Mouse (Mus musculus): ENCODE results near the gene Sbno2. TPM values are rescaled to one million over a fixed set of nuclear protein-coding genes. Genes with fewer than 3 reads are reported as not detected.

The Sbno2 gene
- polyA plus RNA-seq, 1 experiment from 2014 or later = 13.2 TPM

- H3K36me3 ChIP-seq (ENCODE audit: control insufficient read depth, insufficient read depth, low read length) = peaks cover 40% of the 10 kb centered on the region
- 77% methylated on average over 8 of the region's 8 CpGs for WGBS
- no peak overlapping the region for H3K9ac ChIP-seq (replicated peaks; ENCODE audit: low read depth, low read length)
- no peak overlapping the region for H3K27ac ChIP-seq (ENCODE audit: low read length)
- 0 out of 2 replicates have a peak, but pooled peaks cover 7% of the 10 kb centered on the region for H3K27me3 ChIP-seq (ENCODE audit: control insufficient read depth, insufficient read depth, low read length)
- H3K4me2 ChIP-seq (replicated peaks; ENCODE audit: low read depth, low read length) = no peak overlapping the region
- ATAC-seq (ENCODE audit: insufficient number of reproducible peaks, insufficient read depth, low FRiP score, low read depth) = no peak
- H3K4me1 ChIP-seq (ENCODE audit: control insufficient read depth, insufficient read depth, low read length) = peaks cover 14% of the 10 kb centered on the region; the same call in 1 of the 2 replicates
- H3K9me3 ChIP-seq (ENCODE audit: control insufficient read depth, low read depth, low read length) = no peaks in the 10 kb centered on the region
- no peak overlapping the region for H3K4me3 ChIP-seq (ENCODE audit: low read depth, low read length)
Observed at GRCm38 (mm10) chr10:80133226-80133849, 28.0 kb upstream of the Sbno2 start.

GRCm38 (mm10) chr10:80131952-80132350 is 26.6 kb upstream of the Sbno2 start:
- Histone ChIP-seq H3K4me2 (replicated peaks; ENCODE audit: low read depth, low read length) (no peak overlapping the region), H3K9ac (replicated peaks; ENCODE audit: low read depth, low read length) (no peak overlapping the region), H3K27ac (ENCODE audit: low read length) (no peak overlapping the region), H3K4me1 (ENCODE audit: control insufficient read depth, insufficient read depth, low read length) (peaks cover 6% of the 10 kb centered on the region; the same call in 1 of the 2 replicates), H3K36me3 (ENCODE audit: control insufficient read depth, insufficient read depth, low read length) (peaks cover 53% of the 10 kb centered on the region), H3K27me3 (ENCODE audit: control insufficient read depth, insufficient read depth, low read length) (0 out of 2 replicates have a peak, but pooled peaks cover 3% of the 10 kb centered on the region), H3K9me3 (ENCODE audit: control insufficient read depth, low read depth, low read length) (no peaks in the 10 kb centered on the region), H3K4me3 (ENCODE audit: low read depth, low read length) (no peak overlapping the region)
- ATAC-seq (ENCODE audit: insufficient number of reproducible peaks, insufficient read depth, low FRiP score, low read depth) = no peak
- WGBS = 52% methylated on average over 27 of the region's 27 CpGs

GRCm38 (mm10) chr10:80131316-80131951 is 26.1 kb upstream of the Sbno2 start:
- H3K9me3 ChIP-seq (ENCODE audit: control insufficient read depth, low read depth, low read length) = no peaks in the 10 kb centered on the region
- no peak overlapping the region; the same call in 1 of the 2 replicates for H3K4me2 ChIP-seq (replicated peaks; ENCODE audit: low read depth, low read length)
- H3K36me3 ChIP-seq (ENCODE audit: control insufficient read depth, insufficient read depth, low read length) = peaks cover 57% of the 10 kb centered on the region
- no peak overlapping the region for H3K27ac ChIP-seq (ENCODE audit: low read length)
- H3K9ac ChIP-seq (replicated peaks; ENCODE audit: low read depth, low read length) = no peak overlapping the region
- ATAC-seq (ENCODE audit: insufficient number of reproducible peaks, insufficient read depth, low FRiP score, low read depth) = no peak
- WGBS = 24% methylated on average over 55 of the region's 55 CpGs
- H3K4me3 ChIP-seq (ENCODE audit: low read depth, low read length) = no peak overlapping the region
- no peaks in the 10 kb centered on the region for H3K27me3 ChIP-seq (ENCODE audit: control insufficient read depth, insufficient read depth, low read length)
- H3K4me1 ChIP-seq (ENCODE audit: control insufficient read depth, insufficient read depth, low read length) = peaks cover 6% of the 10 kb centered on the region; the same call in 1 of the 2 replicates

- no peaks in the 10 kb centered on the region for H3K27me3 ChIP-seq (ENCODE audit: control insufficient read depth, insufficient read depth, low read length)
- peak; percentile 42; the same call in 1 of the 2 replicates for ATAC-seq (ENCODE audit: insufficient number of reproducible peaks, insufficient read depth, low FRiP score, low read depth)
- peaks cover 67% of the 10 kb centered on the region for H3K36me3 ChIP-seq (ENCODE audit: control insufficient read depth, insufficient read depth, low read length)
- WGBS = 65% methylated on average over 18 of the region's 18 CpGs
- peaks cover 4% of the 10 kb centered on the region; the same call in 1 of the 2 replicates for H3K4me1 ChIP-seq (ENCODE audit: control insufficient read depth, insufficient read depth, low read length)
- no peak overlapping the region for H3K9ac ChIP-seq (replicated peaks; ENCODE audit: low read depth, low read length)
- peak overlapping the region; percentile 27; the same call in 1 of the 2 replicates for H3K27ac ChIP-seq (ENCODE audit: low read length)
- no peaks in the 10 kb centered on the region for H3K9me3 ChIP-seq (ENCODE audit: control insufficient read depth, low read depth, low read length)
- H3K4me3 ChIP-seq (ENCODE audit: low read depth, low read length) = no peak overlapping the region
- H3K4me2 ChIP-seq (replicated peaks; ENCODE audit: low read depth, low read length) = no peak overlapping the region
Observed at GRCm38 (mm10) chr10:80130403-80131031, 25.1 kb upstream of the Sbno2 start.

- H3K9me3 ChIP-seq (ENCODE audit: control insufficient read depth, low read depth, low read length) = no peaks in the 10 kb centered on the region
- H3K4me2 ChIP-seq (replicated peaks; ENCODE audit: low read depth, low read length) = no peak overlapping the region
- no peak for ATAC-seq (ENCODE audit: insufficient number of reproducible peaks, insufficient read depth, low FRiP score, low read depth)
- WGBS = 82% methylated on average over 9 of the region's 9 CpGs
- peaks cover 70% of the 10 kb centered on the region for H3K36me3 ChIP-seq (ENCODE audit: control insufficient read depth, insufficient read depth, low read length)
- peaks cover 4% of the 10 kb centered on the region; the same call in 1 of the 2 replicates for H3K4me1 ChIP-seq (ENCODE audit: control insufficient read depth, insufficient read depth, low read length)
- H3K27ac ChIP-seq (ENCODE audit: low read length) = peak overlapping the region; percentile 27; the same call in 1 of the 2 replicates
- no peak overlapping the region for H3K9ac ChIP-seq (replicated peaks; ENCODE audit: low read depth, low read length)
- no peaks in the 10 kb centered on the region for H3K27me3 ChIP-seq (ENCODE audit: control insufficient read depth, insufficient read depth, low read length)
- H3K4me3 ChIP-seq (ENCODE audit: low read depth, low read length) = no peak overlapping the region
Observed at GRCm38 (mm10) chr10:80129846-80130245, 24.5 kb upstream of the Sbno2 start.

GRCm38 (mm10) chr10:80127920-80128319 is 22.5 kb upstream of the Sbno2 start:
- H3K9me3 ChIP-seq (ENCODE audit: control insufficient read depth, low read depth, low read length) = no peaks in the 10 kb centered on the region
- H3K27me3 ChIP-seq (ENCODE audit: control insufficient read depth, insufficient read depth, low read length) = no peaks in the 10 kb centered on the region
- peaks cover 85% of the 10 kb centered on the region for H3K36me3 ChIP-seq (ENCODE audit: control insufficient read depth, insufficient read depth, low read length)
- H3K4me2 ChIP-seq (replicated peaks; ENCODE audit: low read depth, low read length) = no peak overlapping the region
- ATAC-seq (ENCODE audit: insufficient number of reproducible peaks, insufficient read depth, low FRiP score, low read depth) = no peak
- H3K27ac ChIP-seq (ENCODE audit: low read length) = no peak overlapping the region
- peaks cover 4% of the 10 kb centered on the region; the same call in 1 of the 2 replicates for H3K4me1 ChIP-seq (ENCODE audit: control insufficient read depth, insufficient read depth, low read length)
- no peak overlapping the region for H3K4me3 ChIP-seq (ENCODE audit: low read depth, low read length)
- H3K9ac ChIP-seq (replicated peaks; ENCODE audit: low read depth, low read length) = no peak overlapping the region
- WGBS = 91% methylated on average over 8 of the region's 8 CpGs

- no peak; the same call in 1 of the 2 replicates for ATAC-seq (ENCODE audit: insufficient number of reproducible peaks, insufficient read depth, low FRiP score, low read depth)
- 84% methylated on average over 9 of the region's 9 CpGs for WGBS
- H3K36me3 ChIP-seq (ENCODE audit: control insufficient read depth, insufficient read depth, low read length) = peaks cover 72% of the 10 kb centered on the region
- no peak overlapping the region for H3K4me2 ChIP-seq (replicated peaks; ENCODE audit: low read depth, low read length)
- no peak overlapping the region for H3K4me3 ChIP-seq (ENCODE audit: low read depth, low read length)
- H3K4me1 ChIP-seq (ENCODE audit: control insufficient read depth, insufficient read depth, low read length) = 0 out of 2 replicates have a peak, but pooled peaks cover 2% of the 10 kb centered on the region
- H3K27me3 ChIP-seq (ENCODE audit: control insufficient read depth, insufficient read depth, low read length) = no peaks in the 10 kb centered on the region
- H3K9ac ChIP-seq (replicated peaks; ENCODE audit: low read depth, low read length) = no peak overlapping the region
- H3K27ac ChIP-seq (ENCODE audit: low read length) = no peak overlapping the region
- H3K9me3 ChIP-seq (ENCODE audit: control insufficient read depth, low read depth, low read length) = no peaks in the 10 kb centered on the region
Observed at GRCm38 (mm10) chr10:80123932-80124562, 18.7 kb upstream of the Sbno2 start.

GRCm38 (mm10) chr10:80121639-80122038 is 16.3 kb upstream of the Sbno2 start:
- Histone ChIP-seq H3K9ac (replicated peaks; ENCODE audit: low read depth, low read length) (no peak overlapping the region), H3K36me3 (ENCODE audit: control insufficient read depth, insufficient read depth, low read length) (peaks cover 55% of the 10 kb centered on the region), H3K4me2 (replicated peaks; ENCODE audit: low read depth, low read length) (no peak overlapping the region), H3K9me3 (ENCODE audit: control insufficient read depth, low read depth, low read length) (no peaks in the 10 kb centered on the region), H3K27ac (ENCODE audit: low read length) (no peak overlapping the region), H3K4me1 (ENCODE audit: control insufficient read depth, insufficient read depth, low read length) (peaks cover 19% of the 10 kb centered on the region), H3K4me3 (ENCODE audit: low read depth, low read length) (no peak overlapping the region), H3K27me3 (ENCODE audit: control insufficient read depth, insufficient read depth, low read length) (no peaks in the 10 kb centered on the region)
- ATAC-seq (ENCODE audit: insufficient number of reproducible peaks, insufficient read depth, low FRiP score, low read depth) = no peak
- WGBS = 90% methylated on average over 2 of the region's 2 CpGs
